Mouse (Mus musculus) kidney, postnatal 0 days (tissue): ENCODE measurements around the gene Ahr. TPM values are rescaled to one million over a fixed set of nuclear protein-coding genes. Genes with fewer than 3 reads are reported as not detected.

Experiments
- ATAC-seq: fragments of 200-750 bp; cut with Nextera tagmentation; replicated peaks from 2 replicates; pipeline ENCODE4 v1.8.0; 2017; ENCODE audit warnings: low read depth, moderate number of reproducible peaks, moderate TSS enrichment, moderate library complexity; ENCODE audit not compliant: low FRiP score
- DNase-seq: peaks from one replicate; pipeline ENCODE4 v3.0.0-alpha.2; 2016; ENCODE audit warnings: low spot score
- H3K27ac ChIP-seq: fragments of 300-500 bp; sonication (generic); 2 replicates; pipeline ENCODE4 v1.5.1; 2014; ENCODE audit warnings: mild to moderate bottlenecking
- H3K27me3 ChIP-seq: fragments of 300-500 bp; sonication (generic); 2 replicates; pipeline ENCODE4 v1.6.1; 2014; ENCODE audit warnings: low read length, mixed read lengths; ENCODE audit not compliant: insufficient read depth
- H3K36me3 ChIP-seq: fragments of 300-500 bp; sonication (generic); 2 replicates; pipeline ENCODE4 v1.6.1; 2014; ENCODE audit warnings: low read length, mixed read lengths; ENCODE audit not compliant: insufficient read depth
- H3K4me1 ChIP-seq: fragments of 300-500 bp; sonication (generic); replicated peaks from 2 replicates; pipeline ENCODE4 v1.6.1; 2014; ENCODE audit warnings: antibody characterized with exemption, low read length, mixed read lengths; ENCODE audit not compliant: insufficient read depth
- H3K4me2 ChIP-seq: fragments of 300-500 bp; sonication (generic); 2 replicates; pipeline ENCODE4 v1.6.1; 2014; ENCODE audit warnings: mild to moderate bottlenecking, low read length, moderate library complexity, mixed read lengths
- H3K4me3 ChIP-seq: fragments of 300-500 bp; sonication (generic); replicated peaks from 2 replicates; pipeline ENCODE4 v1.5.1; 2014; ENCODE audit warnings: low read depth, low read length
- H3K9ac ChIP-seq: fragments of 300-500 bp; sonication (generic); 2 replicates; pipeline ENCODE4 v1.6.1; 2014; ENCODE audit warnings: low read depth, low read length
- H3K9me3 ChIP-seq: fragments of 300-500 bp; sonication (generic); replicated peaks from 2 replicates; pipeline ENCODE4 v1.6.1; 2016; ENCODE audit warnings: low read length, inconsistent platforms, mixed read lengths
- CTCF ChIP-seq: IDR thresholded peaks from 2 replicates; pipeline ENCODE4 v1.5.1; 2016; ENCODE audit warnings: antibody characterized with exemption, low read depth, mild to moderate bottlenecking, moderate library complexity
- WGBS: fragments of 180-500 bp; shearing (Covaris S2); extraction: QIAGEN DNeasy Blood & Tissue Kit; methylation state at CpG from one replicate; pipeline ENCODE4 v1.1.7; 2014; 5-methylcytosine and 5-hydroxymethylcytosine counted together
- polyA plus RNA-seq: library from polyadenylated mRNA; unstranded; fragments of >200 nt; fragmentation: Nextera tagmentation; extraction: Ambion mirVana; gene quantifications from 2 replicates; pipeline ENCODE4 v1.2.1, GENCODE M21; 2015

The Ahr gene
- polyA plus RNA-seq, 1 experiment from 2014 or later = 6.7 TPM

DNA sequence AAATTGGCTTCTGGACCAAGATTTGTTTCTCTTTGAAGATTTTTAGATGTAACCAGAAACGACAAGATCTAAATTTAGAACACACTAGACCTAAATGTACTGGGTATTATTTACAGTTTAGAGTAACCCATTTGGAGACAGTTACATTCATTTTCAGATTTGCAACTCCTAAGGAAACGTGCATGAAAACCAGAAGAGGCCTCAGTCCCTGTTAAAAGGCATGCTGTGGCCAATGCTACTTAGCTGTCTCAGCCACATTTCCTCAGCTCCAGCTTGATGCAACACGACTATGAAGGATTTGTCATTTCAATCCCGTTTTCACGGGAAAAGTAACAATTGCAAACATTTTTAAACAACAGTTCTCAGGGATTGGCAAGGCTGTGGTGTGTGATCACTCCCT, 55.9 kb downstream of the Ahr start:
- Histone ChIP-seq H3K27me3 (no peaks in the 10 kb centered on the region), H3K9ac (no peak overlapping the region), H3K9me3 (no peaks in the 10 kb centered on the region), H3K4me2 (no peak overlapping the region), H3K4me1 (no peaks in the 10 kb centered on the region), H3K27ac (no peak overlapping the region), H3K36me3 (no peaks in the 10 kb centered on the region), H3K4me3 (no peak overlapping the region)
- no peak for TF ChIP-seq CTCF
- DNase-seq = no peak
- WGBS = 65% methylated on average over 5 of the region's 5 CpGs
- no peak for ATAC-seq

DNA sequence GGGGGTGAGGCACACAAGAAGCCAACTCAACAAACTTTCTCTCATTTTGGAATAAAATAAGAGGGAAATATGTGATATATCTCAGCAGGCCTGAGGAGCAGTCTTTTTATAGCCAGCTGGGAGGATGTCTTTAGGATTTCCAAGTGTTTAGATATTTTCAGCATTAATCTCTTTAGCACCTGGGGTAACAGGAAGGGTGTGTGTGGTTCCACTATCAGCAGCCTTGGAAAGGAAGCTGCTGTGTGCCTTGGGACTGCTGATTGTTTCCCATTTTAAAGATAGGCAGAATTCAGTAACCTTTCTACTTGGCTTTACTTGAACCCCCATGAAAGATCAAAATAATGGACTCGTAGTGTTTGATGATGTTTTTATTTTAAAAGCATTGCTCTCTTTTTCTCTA, 71.4 kb downstream of the Ahr start:
- Histone ChIP-seq H3K27ac (no peak overlapping the region), H3K27me3 (no peaks in the 10 kb centered on the region), H3K9me3 (no peaks in the 10 kb centered on the region), H3K4me1 (no peaks in the 10 kb centered on the region), H3K9ac (no peak overlapping the region), H3K4me2 (no peak overlapping the region), H3K36me3 (no peaks in the 10 kb centered on the region), H3K4me3 (no peak overlapping the region)
- TF ChIP-seq CTCF = no peak
- WGBS = 57% methylated on average over 1 of the region's 1 CpGs
- ATAC-seq (no peak), DNase-seq (peak; percentile 21)

DNA sequence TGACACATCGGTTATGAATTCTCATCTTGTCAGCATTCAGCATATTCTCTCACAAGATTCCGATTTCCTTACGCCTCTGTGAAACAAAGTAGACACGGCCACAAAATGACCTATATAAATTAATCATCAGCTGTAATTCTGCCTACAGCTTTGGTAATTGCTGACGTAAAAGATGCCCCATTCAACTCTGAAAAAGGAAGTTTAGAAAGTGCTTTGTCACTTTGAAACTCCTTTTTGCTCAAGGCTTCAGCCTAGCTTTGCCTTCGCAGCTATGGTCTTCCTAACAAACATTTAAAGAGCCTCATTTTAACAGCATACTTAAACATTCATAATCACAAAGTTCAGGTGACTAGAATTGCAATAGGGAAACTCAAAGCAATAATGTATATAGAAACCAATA, 72.2 kb downstream of the Ahr start:
- TF ChIP-seq CTCF = no peak
- 59% methylated on average over 6 of the region's 6 CpGs for WGBS
- no peaks in the 10 kb centered on the region for H3K9me3 ChIP-seq

DNA sequence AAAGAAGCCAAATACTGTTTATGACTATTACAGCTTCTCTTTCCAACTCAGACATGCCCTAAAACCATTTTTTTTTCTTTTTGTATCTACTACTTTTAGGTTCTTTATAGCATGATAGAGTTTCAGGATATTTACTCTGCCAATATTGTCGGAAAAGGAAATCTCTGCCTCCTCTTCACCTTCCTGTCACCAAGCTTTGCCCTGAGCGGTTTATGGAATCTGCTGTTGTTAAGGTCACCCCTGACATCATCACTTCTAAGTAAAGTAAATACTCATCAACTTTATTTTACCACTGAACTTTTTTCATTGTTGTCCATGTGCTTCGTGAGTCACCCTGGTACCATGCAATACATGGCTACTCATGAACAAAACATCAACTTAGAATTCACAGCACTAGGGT, 75.2 kb downstream of the Ahr start:
- WGBS = 43% methylated on average over 3 of the region's 3 CpGs
- H3K9ac ChIP-seq = no peak overlapping the region
- H3K27ac ChIP-seq = no peak overlapping the region
- no peaks in the 10 kb centered on the region for H3K27me3 ChIP-seq
- no peaks in the 10 kb centered on the region for H3K9me3 ChIP-seq
- no peak for TF ChIP-seq CTCF
- no peak overlapping the region for H3K4me2 ChIP-seq
- ATAC-seq = no peak
- no peak overlapping the region for H3K4me3 ChIP-seq
- H3K4me1 ChIP-seq = no peaks in the 10 kb centered on the region
- H3K36me3 ChIP-seq = no peaks in the 10 kb centered on the region
- peak; percentile 47 for DNase-seq

More for the DNA sequence above, 72.2 kb downstream of the Ahr start:
- no peaks in the 10 kb centered on the region for H3K27me3 ChIP-seq
- DNase-seq (no peak), ATAC-seq (no peak)
- H3K4me2 ChIP-seq = no peak overlapping the region
- H3K9ac ChIP-seq = no peak overlapping the region
- no peak overlapping the region for H3K27ac ChIP-seq
- H3K4me1 ChIP-seq = no peaks in the 10 kb centered on the region
- H3K36me3 ChIP-seq = no peaks in the 10 kb centered on the region
- H3K4me3 ChIP-seq = no peak overlapping the region
